Mouse (Mus musculus): Measurements from ENCODE around the gene Cacna1c. TPM values are rescaled to one million over a fixed set of nuclear protein-coding genes. Genes with fewer than 3 reads are reported as not detected.

The Cacna1c gene
- polyA plus RNA-seq, 1 experiment from 2014 or later = 6.4 TPM

DNA sequence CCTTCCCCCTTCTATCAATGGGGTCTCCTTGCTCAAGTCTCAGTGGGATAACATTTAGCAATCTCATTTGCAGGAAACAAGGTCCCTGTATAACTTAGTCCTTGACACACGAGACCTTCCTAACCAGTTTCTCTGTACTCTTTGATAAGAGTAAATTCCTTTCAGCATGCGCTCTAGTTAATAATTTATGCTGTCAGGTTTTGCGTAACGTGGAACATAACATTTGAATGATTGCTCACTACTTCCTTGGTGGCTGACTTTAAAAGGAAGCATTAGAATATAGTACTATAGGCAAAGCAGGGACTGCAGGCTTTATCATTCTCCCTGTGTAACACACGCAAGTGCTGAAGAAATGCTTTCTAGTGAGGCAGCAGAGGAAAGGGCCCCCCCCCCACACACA is 232.9 kb downstream of the Cacna1c start:
- no peaks in the 10 kb centered on the region for H3K36me3 ChIP-seq
- ATAC-seq (replicated peaks) = no peak
- H3K27ac ChIP-seq (replicated peaks) = no peak overlapping the region
- 70% methylated on average over 5 of the region's 5 CpGs for WGBS
- H3K4me1 ChIP-seq = peaks cover 14% of the 10 kb centered on the region
- no peak overlapping the region for H3K9ac ChIP-seq (replicated peaks)
- H3K9me3 ChIP-seq = no peaks in the 10 kb centered on the region
- H3K4me3 ChIP-seq = no peak overlapping the region
- no peak overlapping the region for H3K4me2 ChIP-seq (replicated peaks)
- H3K27me3 ChIP-seq = no peaks in the 10 kb centered on the region

- ATAC-seq (replicated peaks) = no peak
- H3K4me2 ChIP-seq (replicated peaks) = no peak overlapping the region
- H3K36me3 ChIP-seq = no peaks in the 10 kb centered on the region
- no peak overlapping the region for H3K27ac ChIP-seq (replicated peaks)
- WGBS = 97% methylated on average over 9 of the region's 9 CpGs
- no peak overlapping the region for H3K9ac ChIP-seq (replicated peaks)
- no peaks in the 10 kb centered on the region for H3K27me3 ChIP-seq
- H3K9me3 ChIP-seq = no peaks in the 10 kb centered on the region
- 0 out of 2 replicates have a peak, but pooled peaks cover 1% of the 10 kb centered on the region for H3K4me1 ChIP-seq
- no peak overlapping the region for H3K4me3 ChIP-seq
These were observed 237.7 kb downstream of the Cacna1c start for GRCm38 (mm10) chr6:118958529-118958928.

- ATAC-seq (replicated peaks) = no peak
- WGBS = 92% methylated on average over 4 of the region's 4 CpGs
- H3K9ac ChIP-seq (replicated peaks) = no peak overlapping the region
- no peaks in the 10 kb centered on the region for H3K27me3 ChIP-seq
- 0 out of 2 replicates have a peak, but pooled peaks cover 4% of the 10 kb centered on the region for H3K4me1 ChIP-seq
- H3K4me3 ChIP-seq = no peak overlapping the region
- H3K4me2 ChIP-seq (replicated peaks) = no peak overlapping the region
- H3K9me3 ChIP-seq = no peaks in the 10 kb centered on the region
- H3K36me3 ChIP-seq = no peaks in the 10 kb centered on the region
- no peak overlapping the region for H3K27ac ChIP-seq (replicated peaks)
These were observed 240.0 kb downstream of the Cacna1c start for GRCm38 (mm10) chr6:118956234-118956633.

- H3K27me3 ChIP-seq = no peaks in the 10 kb centered on the region
- H3K9me3 ChIP-seq = no peaks in the 10 kb centered on the region
- no peak overlapping the region for H3K27ac ChIP-seq (replicated peaks)
- no peak overlapping the region for H3K4me2 ChIP-seq (replicated peaks)
- 0 out of 2 replicates have a peak, but pooled peaks cover 4% of the 10 kb centered on the region for H3K4me1 ChIP-seq
- H3K36me3 ChIP-seq = no peaks in the 10 kb centered on the region
- no peak overlapping the region for H3K4me3 ChIP-seq
- H3K9ac ChIP-seq (replicated peaks) = no peak overlapping the region
- no peak for ATAC-seq (replicated peaks)
These were observed 240.4 kb downstream of the Cacna1c start for GRCm38 (mm10) chr6:118955777-118956176.

- Histone ChIP-seq H3K4me2 (replicated peaks) (no peak overlapping the region), H3K27me3 (no peaks in the 10 kb centered on the region)
- ATAC-seq (replicated peaks) = no peak
These were observed 241.1 kb downstream of the Cacna1c start for GRCm38 (mm10) chr6:118954988-118955554.

DNA sequence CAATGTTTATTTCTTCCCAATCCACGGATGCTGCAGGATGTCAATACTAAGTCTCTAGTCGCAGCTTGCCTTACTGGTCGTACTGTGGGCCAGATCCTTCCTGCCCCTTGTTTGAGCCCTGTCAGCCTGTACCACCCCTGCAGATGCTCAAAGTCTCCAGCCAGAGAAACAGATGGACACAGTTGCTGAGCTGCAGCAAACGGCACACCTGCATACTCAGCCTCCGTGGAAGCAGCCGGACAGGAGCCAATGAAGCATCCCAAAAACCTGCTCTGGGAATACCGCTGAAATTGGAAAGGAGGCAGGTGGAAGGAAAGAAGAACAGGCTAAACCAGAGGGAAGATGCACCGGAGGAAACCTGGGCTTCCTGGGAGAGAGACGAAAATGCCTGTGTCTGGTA is 243.8 kb downstream of the Cacna1c start:
- Histone ChIP-seq H3K4me3 (no peak overlapping the region), H3K9me3 (no peaks in the 10 kb centered on the region), H3K4me1 (0 out of 2 replicates have a peak, but pooled peaks cover 4% of the 10 kb centered on the region), H3K9ac (replicated peaks) (no peak overlapping the region), H3K36me3 (no peaks in the 10 kb centered on the region), H3K4me2 (replicated peaks) (no peak overlapping the region), H3K27ac (replicated peaks) (0 out of 2 replicates have a peak overlapping the region, but pooled peaks have one; percentile 9), H3K27me3 (no peaks in the 10 kb centered on the region)
- 86% methylated on average over 9 of the region's 9 CpGs for WGBS
- no peak for ATAC-seq (replicated peaks)

More at GRCm38 (mm10) chr6:118954988-118955554, 241.1 kb downstream of the Cacna1c start:
- H3K4me3 ChIP-seq = no peak overlapping the region
- H3K4me1 ChIP-seq = 0 out of 2 replicates have a peak, but pooled peaks cover 4% of the 10 kb centered on the region
- no peaks in the 10 kb centered on the region for H3K9me3 ChIP-seq
- H3K27ac ChIP-seq (replicated peaks) = no peak overlapping the region
- H3K9ac ChIP-seq (replicated peaks) = no peak overlapping the region
- WGBS = 94% methylated on average over 7 of the region's 7 CpGs
- H3K36me3 ChIP-seq = no peaks in the 10 kb centered on the region

DNA sequence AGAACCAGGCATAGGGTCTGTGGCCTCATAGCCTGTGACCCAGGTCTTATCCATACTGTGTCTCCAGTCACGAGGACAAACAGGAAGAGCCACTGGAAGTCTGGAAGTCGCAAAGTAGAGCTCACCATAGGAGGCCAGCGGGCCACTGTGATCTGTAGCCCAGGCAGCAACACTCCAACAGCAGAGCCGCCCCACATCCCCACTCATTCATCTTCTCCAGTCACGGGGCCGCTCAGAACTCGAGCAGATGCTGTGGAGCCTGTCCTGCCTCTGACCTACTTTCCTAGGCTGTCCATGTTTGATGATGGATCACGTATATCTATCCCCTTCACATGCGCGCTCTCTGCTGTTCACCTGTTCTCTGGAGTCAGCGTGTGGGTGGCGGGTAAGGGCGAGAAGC is 246.0 kb downstream of the Cacna1c start:
- Histone ChIP-seq H3K4me3 (no peak overlapping the region), H3K36me3 (no peaks in the 10 kb centered on the region), H3K4me1 (0 out of 2 replicates have a peak, but pooled peaks cover 4% of the 10 kb centered on the region), H3K9me3 (no peaks in the 10 kb centered on the region), H3K27ac (replicated peaks) (no peak overlapping the region), H3K4me2 (replicated peaks) (no peak overlapping the region), H3K9ac (replicated peaks) (no peak overlapping the region), H3K27me3 (no peaks in the 10 kb centered on the region)
- WGBS = 91% methylated on average over 13 of the region's 13 CpGs
- no peak for ATAC-seq (replicated peaks)

GRCm38 (mm10) chr6:118947286-118947685 is 248.9 kb downstream of the Cacna1c start:
- no peak overlapping the region for H3K27ac ChIP-seq (replicated peaks)
- no peaks in the 10 kb centered on the region for H3K4me1 ChIP-seq
- 89% methylated on average over 8 of the region's 8 CpGs for WGBS
- no peaks in the 10 kb centered on the region for H3K27me3 ChIP-seq
- H3K4me3 ChIP-seq = no peak overlapping the region
- H3K9ac ChIP-seq (replicated peaks) = no peak overlapping the region
- no peaks in the 10 kb centered on the region for H3K9me3 ChIP-seq
- ATAC-seq (replicated peaks) = no peak
- no peaks in the 10 kb centered on the region for H3K36me3 ChIP-seq
- no peak overlapping the region for H3K4me2 ChIP-seq (replicated peaks)

- Histone ChIP-seq H3K9me3 (no peaks in the 10 kb centered on the region), H3K36me3 (no peaks in the 10 kb centered on the region), H3K4me2 (replicated peaks) (no peak overlapping the region), H3K27me3 (no peaks in the 10 kb centered on the region), H3K4me1 (no peaks in the 10 kb centered on the region), H3K27ac (replicated peaks) (no peak overlapping the region), H3K4me3 (no peak overlapping the region), H3K9ac (replicated peaks) (no peak overlapping the region)
- 96% methylated on average over 6 of the region's 6 CpGs for WGBS
- ATAC-seq (replicated peaks) = no peak
These were observed 249.6 kb downstream of the Cacna1c start for GRCm38 (mm10) chr6:118946660-118947059.

- Histone ChIP-seq H3K9me3 (no peaks in the 10 kb centered on the region), H3K27me3 (no peaks in the 10 kb centered on the region), H3K9ac (replicated peaks) (no peak overlapping the region), H3K4me1 (peaks cover under 1% of the 10 kb centered on the region; the same call in 1 of the 2 replicates), H3K4me3 (no peak overlapping the region), H3K36me3 (no peaks in the 10 kb centered on the region), H3K27ac (replicated peaks) (no peak overlapping the region), H3K4me2 (replicated peaks) (no peak overlapping the region)
- 89% methylated on average over 4 of the region's 4 CpGs for WGBS
- ATAC-seq (replicated peaks) = no peak
These were observed 252.1 kb downstream of the Cacna1c start for GRCm38 (mm10) chr6:118944093-118944492.

GRCm38 (mm10) chr6:118941816-118942215 is 254.4 kb downstream of the Cacna1c start:
- H3K9ac ChIP-seq (replicated peaks) = no peak overlapping the region
- WGBS = 78% methylated on average over 4 of the region's 4 CpGs
- no peaks in the 10 kb centered on the region for H3K9me3 ChIP-seq
- H3K4me3 ChIP-seq = no peak overlapping the region
- peaks cover 10% of the 10 kb centered on the region for H3K4me1 ChIP-seq
- H3K27ac ChIP-seq (replicated peaks) = no peak overlapping the region
- no peak overlapping the region for H3K4me2 ChIP-seq (replicated peaks)
- H3K36me3 ChIP-seq = no peaks in the 10 kb centered on the region
- ATAC-seq (replicated peaks) = no peak
- no peaks in the 10 kb centered on the region for H3K27me3 ChIP-seq

GRCm38 (mm10) chr6:118941036-118941435 is 255.2 kb downstream of the Cacna1c start:
- Histone ChIP-seq H3K9me3 (no peaks in the 10 kb centered on the region), H3K36me3 (no peaks in the 10 kb centered on the region), H3K9ac (replicated peaks) (no peak overlapping the region), H3K4me2 (replicated peaks) (no peak overlapping the region), H3K4me1 (peaks cover 10% of the 10 kb centered on the region), H3K4me3 (no peak overlapping the region), H3K27ac (replicated peaks) (no peak overlapping the region), H3K27me3 (no peaks in the 10 kb centered on the region)
- ATAC-seq (replicated peaks) = no peak
- WGBS = 88% methylated on average over 3 of the region's 3 CpGs

DNA sequence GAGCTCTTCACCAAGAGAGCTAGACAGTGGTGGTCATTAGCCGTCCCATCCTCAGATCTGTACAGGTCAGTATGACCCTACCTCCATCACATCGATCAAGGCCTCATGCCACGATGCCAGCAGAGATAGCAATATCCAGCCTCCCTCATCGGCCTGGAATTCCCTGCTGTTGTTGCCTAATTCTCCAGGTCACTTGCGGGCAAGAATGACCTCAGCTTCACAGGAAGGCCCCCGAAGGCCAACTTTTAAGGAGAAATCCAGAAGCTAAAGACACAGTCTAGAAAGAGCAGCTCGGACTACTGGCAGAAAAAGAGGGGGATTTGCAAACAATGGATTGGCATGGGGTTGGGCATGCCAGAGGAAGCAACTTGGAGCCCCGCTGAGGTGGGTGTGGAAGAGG is 256.6 kb downstream of the Cacna1c start:
- no peak overlapping the region for H3K27ac ChIP-seq (replicated peaks)
- H3K27me3 ChIP-seq = no peaks in the 10 kb centered on the region
- H3K9ac ChIP-seq (replicated peaks) = no peak overlapping the region
- ATAC-seq (replicated peaks) = no peak
- no peaks in the 10 kb centered on the region for H3K9me3 ChIP-seq
- no peaks in the 10 kb centered on the region for H3K36me3 ChIP-seq
- H3K4me2 ChIP-seq (replicated peaks) = no peak overlapping the region
- WGBS = 93% methylated on average over 8 of the region's 8 CpGs
- H3K4me1 ChIP-seq = peaks cover 13% of the 10 kb centered on the region
- no peak overlapping the region for H3K4me3 ChIP-seq

Data from forebrain, embryonic 15.5 days (tissue).